Mouse (Mus musculus): ENCODE results near the gene Tbx10.
A peak's percentile ranks its signal among the peaks of the same experiment; 100 is the strongest.

- peak; percentile 67 for TF ChIP-seq CTCF (IDR thresholded peaks at IDR 0.05; ENCODE audit: low read depth)
- peak; percentile 86 for TF ChIP-seq EP300 (IDR thresholded peaks at IDR 0.05; ENCODE audit: low read depth)
Observed at GRCm38 (mm10) chr19:4045966-4046865, 53.7 kb downstream of the Tbx10 start, which contains the start of gene Gstp2.

Data from liver, embryonic 14.5 days (tissue).